Mouse (Mus musculus) limb, embryonic 10.5 days (tissue): ENCODE measurements at regions not wholly inside any gene's neighbourhood (a gene's known extent, or its start where the extent isn't known, plus 50 kb on each side); places are given as distances from the start of the nearest gene placed in this dataset.

ENCODE experiments used
- DNase-seq: peaks from one replicate; pipeline ENCODE4 v3.0.0-alpha.2; 2017; ENCODE audit warnings: low spot score
- H3K27ac ChIP-seq: fragments of 300-500 bp; sonication (generic); 2 replicates; pipeline ENCODE4 v1.5.1; 2016; ENCODE audit warnings: mild to moderate bottlenecking
- H3K27me3 ChIP-seq: fragments of 300-500 bp; sonication (generic); 2 replicates; pipeline ENCODE4 v1.6.1; 2016; ENCODE audit warnings: low read depth, mild to moderate bottlenecking; ENCODE audit not compliant: poor library complexity, severe bottlenecking
- H3K36me3 ChIP-seq: fragments of 300-500 bp; sonication (generic); 2 replicates; pipeline ENCODE4 v1.6.1; 2016; ENCODE audit warnings: mild to moderate bottlenecking, moderate library complexity
- H3K4me1 ChIP-seq: fragments of 300-500 bp; sonication (generic); 2 replicates; pipeline ENCODE4 v1.6.1; 2016
- H3K4me3 ChIP-seq: fragments of 300-500 bp; sonication (generic); 2 replicates; pipeline ENCODE4 v1.5.1; 2016; ENCODE audit warnings: mild to moderate bottlenecking, moderate library complexity
- H3K9me3 ChIP-seq: fragments of 300-500 bp; sonication (generic); replicated peaks from 2 replicates; pipeline ENCODE4 v1.6.1; 2016; ENCODE audit warnings: mild to moderate bottlenecking
- WGBS: fragments of 180-500 bp; shearing (Covaris S2); methylation state at CpG from one replicate; pipeline ENCODE4 v1.1.7; 2016; 5-methylcytosine and 5-hydroxymethylcytosine counted together

- H3K27me3 ChIP-seq: no peaks in the 10 kb centered on the region
- whole genome bisulfite sequencing: 51% methylated on average over 5 of the region's 5 CpGs
- H3K27ac ChIP-seq: no peak overlapping the region
- no peak overlapping the region for H3K4me3 ChIP-seq
- H3K4me1 ChIP-seq: peaks cover 7% of the 10 kb centered on the region
- H3K9me3 ChIP-seq: no peaks in the 10 kb centered on the region
- no peak for DNase-seq
- H3K36me3 ChIP-seq: no peaks in the 10 kb centered on the region
Observed at GRCm38 (mm10) chr4:34315848-34316247, 234.9 kb upstream of the Akirin2 start.

GRCm38 (mm10) chr4:34322841-34323240 lies 227.9 kb upstream of the Akirin2 start:
- no peaks in the 10 kb centered on the region for H3K27me3 ChIP-seq
- H3K27ac ChIP-seq: no peak overlapping the region
- no peak overlapping the region for H3K4me3 ChIP-seq
- H3K9me3 ChIP-seq: no peaks in the 10 kb centered on the region
- H3K4me1 ChIP-seq: peaks cover 2% of the 10 kb centered on the region; the same call in 1 of the 2 replicates
- WGBS: 49% methylated on average over 3 of the region's 3 CpGs
- no peaks in the 10 kb centered on the region for H3K36me3 ChIP-seq
- DNase-seq: no peak

- WGBS: 82% methylated on average over 19 of the region's 19 CpGs
- H3K27me3 ChIP-seq: no peaks in the 10 kb centered on the region
- H3K9me3 ChIP-seq: no peaks in the 10 kb centered on the region
- peaks cover 4% of the 10 kb centered on the region; the same call in 1 of the 2 replicates for H3K4me1 ChIP-seq
- H3K27ac ChIP-seq: no peak overlapping the region
- DNase-seq: no peak
- no peaks in the 10 kb centered on the region for H3K36me3 ChIP-seq
- H3K4me3 ChIP-seq: no peak overlapping the region
Observed at GRCm38 (mm10) chr4:34328151-34328785, 222.5 kb upstream of the Akirin2 start.

GRCm38 (mm10) chr4:34336971-34337797 lies 213.6 kb upstream of the Akirin2 start:
- Histone ChIP-seq H3K4me3 (no peak overlapping the region), H3K27me3 (no peaks in the 10 kb centered on the region), H3K4me1 (no peaks in the 10 kb centered on the region), H3K27ac (no peak overlapping the region), H3K9me3 (no peaks in the 10 kb centered on the region), H3K36me3 (no peaks in the 10 kb centered on the region)
- DNase-seq: no peak
- 79% methylated on average over 14 of the region's 14 CpGs for WGBS

GRCm38 (mm10) chr4:34337852-34338251 lies 212.9 kb upstream of the Akirin2 start:
- no peak overlapping the region for H3K4me3 ChIP-seq
- H3K27me3 ChIP-seq: no peaks in the 10 kb centered on the region
- no peaks in the 10 kb centered on the region for H3K36me3 ChIP-seq
- H3K9me3 ChIP-seq: no peaks in the 10 kb centered on the region
- H3K27ac ChIP-seq: no peak overlapping the region
- H3K4me1 ChIP-seq: no peaks in the 10 kb centered on the region
- 93% methylated on average over 13 of the region's 13 CpGs for WGBS
- no peak for DNase-seq

- no peak overlapping the region for H3K27ac ChIP-seq
- H3K36me3 ChIP-seq: no peaks in the 10 kb centered on the region
- no peak for DNase-seq
- H3K27me3 ChIP-seq: no peaks in the 10 kb centered on the region
- no peaks in the 10 kb centered on the region for H3K9me3 ChIP-seq
- H3K4me1 ChIP-seq: no peaks in the 10 kb centered on the region
- no peak overlapping the region for H3K4me3 ChIP-seq
- 95% methylated on average over 8 of the region's 8 CpGs for WGBS
Observed at GRCm38 (mm10) chr4:34340057-34340456, 210.7 kb upstream of the Akirin2 start.

GRCm38 (mm10) chr4:34371281-34372032 lies 179.3 kb upstream of the Akirin2 start:
- WGBS: 74% methylated on average over 8 of the region's 8 CpGs
- no peaks in the 10 kb centered on the region for H3K36me3 ChIP-seq
- H3K27ac ChIP-seq: no peak overlapping the region
- no peaks in the 10 kb centered on the region for H3K27me3 ChIP-seq
- no peak for DNase-seq
- H3K9me3 ChIP-seq: no peaks in the 10 kb centered on the region
- H3K4me1 ChIP-seq: no peaks in the 10 kb centered on the region
- H3K4me3 ChIP-seq: no peak overlapping the region

- no peak overlapping the region for H3K4me3 ChIP-seq
- H3K36me3 ChIP-seq: no peaks in the 10 kb centered on the region
- no peaks in the 10 kb centered on the region for H3K9me3 ChIP-seq
- H3K27me3 ChIP-seq: no peaks in the 10 kb centered on the region
- no peaks in the 10 kb centered on the region for H3K4me1 ChIP-seq
- WGBS: 92% methylated on average over 5 of the region's 5 CpGs
- DNase-seq: no peak
- H3K27ac ChIP-seq: no peak overlapping the region
Observed at GRCm38 (mm10) chr4:34386338-34386967, 164.3 kb upstream of the Akirin2 start.

- Histone ChIP-seq H3K27me3 (no peaks in the 10 kb centered on the region), H3K4me1 (no peaks in the 10 kb centered on the region), H3K4me3 (no peak overlapping the region), H3K9me3 (0 out of 2 replicates have a peak, but pooled peaks cover 2% of the 10 kb centered on the region), H3K36me3 (no peaks in the 10 kb centered on the region), H3K27ac (no peak overlapping the region)
- DNase-seq: peak; percentile 36
- 92% methylated on average over 5 of the region's 5 CpGs for WGBS
Observed at GRCm38 (mm10) chr4:34391499-34391898, 159.2 kb upstream of the Akirin2 start.

GRCm38 (mm10) chr4:34403061-34403460 lies 147.7 kb upstream of the Akirin2 start:
- Histone ChIP-seq H3K27ac (no peak overlapping the region), H3K9me3 (no peaks in the 10 kb centered on the region), H3K4me1 (no peaks in the 10 kb centered on the region), H3K27me3 (no peaks in the 10 kb centered on the region), H3K4me3 (no peak overlapping the region), H3K36me3 (no peaks in the 10 kb centered on the region)
- 72% methylated on average over 2 of the region's 2 CpGs for WGBS
- no peak for DNase-seq

- Histone ChIP-seq H3K4me3 (no peak overlapping the region), H3K4me1 (no peaks in the 10 kb centered on the region), H3K9me3 (no peaks in the 10 kb centered on the region), H3K36me3 (no peaks in the 10 kb centered on the region), H3K27me3 (no peaks in the 10 kb centered on the region), H3K27ac (no peak overlapping the region)
- no peak for DNase-seq
- 81% methylated on average over 3 of the region's 3 CpGs for WGBS
Observed at GRCm38 (mm10) chr4:34407181-34407580, 143.6 kb upstream of the Akirin2 start.

- WGBS: 91% methylated on average over 6 of the region's 6 CpGs
- no peak overlapping the region for H3K4me3 ChIP-seq
- H3K4me1 ChIP-seq: no peaks in the 10 kb centered on the region
- no peak for DNase-seq
- H3K27me3 ChIP-seq: no peaks in the 10 kb centered on the region
- H3K27ac ChIP-seq: no peak overlapping the region
- H3K9me3 ChIP-seq: no peaks in the 10 kb centered on the region
- no peaks in the 10 kb centered on the region for H3K36me3 ChIP-seq
Observed at GRCm38 (mm10) chr4:34420970-34421369, 129.8 kb upstream of the Akirin2 start.
